Mouse (Mus musculus): ENCODE measurements around the gene Plcz1.

Plcz1 gene

DNA sequence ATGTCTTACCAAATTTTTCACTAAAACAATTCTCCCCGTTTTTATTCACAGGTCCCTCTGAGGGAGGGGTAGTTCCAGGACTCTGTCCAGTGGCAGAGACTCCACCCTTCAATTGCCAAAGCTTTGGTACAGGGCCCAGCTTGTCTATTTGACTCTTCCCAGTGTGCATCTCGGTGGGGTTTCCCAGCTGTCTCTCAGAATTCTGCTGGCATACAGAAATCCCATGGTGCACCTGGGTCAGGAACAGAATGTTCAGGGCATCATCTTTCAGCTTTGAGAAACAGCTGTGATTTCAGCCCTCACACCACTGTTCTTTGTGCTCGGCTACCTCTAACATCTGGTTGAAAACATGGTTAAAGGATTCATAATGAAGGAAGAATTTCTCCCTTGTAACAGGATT is 77.5 kb downstream of the Plcz1 start:
- in situ Hi-C loops (cut with MboI; ENCODE audit: low pct_unique_long_range_greater_than_20kb in 1 of 2, low sequenced_read_pairs in 2 of 2, unreplicated experiment in 1 of 2), result no loop called here

- in situ Hi-C loops (cut with MboI; ENCODE audit: low pct_unique_long_range_greater_than_20kb in 1 of 2, low sequenced_read_pairs in 2 of 2, unreplicated experiment in 1 of 2), result no loop called here
Measured at GRCm38 (mm10) chr6:139957531-139958241, 83.6 kb downstream of the Plcz1 start.

DNA sequence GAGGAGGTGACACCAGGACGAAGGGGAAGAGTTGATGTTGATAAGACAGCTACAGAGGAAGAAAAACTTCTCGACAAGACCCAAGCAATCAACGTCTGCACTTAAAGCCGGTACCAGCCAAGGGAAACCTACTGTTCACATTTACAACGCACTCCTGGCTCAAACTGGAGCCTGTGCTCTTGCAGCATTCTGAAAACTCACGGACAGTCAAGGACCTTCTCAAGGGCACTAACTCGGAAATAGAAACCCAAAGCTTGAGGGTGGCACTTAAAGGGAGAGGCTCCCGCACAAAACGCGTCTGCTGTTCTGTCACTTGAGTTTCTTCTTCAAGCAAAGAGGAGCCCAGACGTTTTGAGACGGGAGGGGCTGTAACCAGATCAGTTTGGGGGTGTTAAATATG is 87.7 kb downstream of the Plcz1 start:
- in situ Hi-C loops (cut with MboI; ENCODE audit: low pct_unique_long_range_greater_than_20kb in 1 of 2, low sequenced_read_pairs in 2 of 2, unreplicated experiment in 1 of 2), result no loop called here

GRCm38 (mm10) chr6:139947106-139947879 is 94.0 kb downstream of the Plcz1 start:
- in situ Hi-C loops (cut with MboI; ENCODE audit: low pct_unique_long_range_greater_than_20kb in 1 of 2, low sequenced_read_pairs in 2 of 2, unreplicated experiment in 1 of 2), result no loop called here

Measured in mouse embryonic stem cell (cell line).